Mouse (Mus musculus): ENCODE data around the gene Cdh13.

GRCm38 (mm10) chr8:118348710-118349489, 65.4 kb downstream of the Cdh13 start:
- no peak for TF ChIP-seq POLR2A (IDR thresholded peaks at IDR 0.05; ENCODE audit: control insufficient read depth, low read depth, low read length)
- no peak for TF ChIP-seq CTCF (IDR thresholded peaks at IDR 0.05; ENCODE audit: control insufficient read depth, insufficient read depth, insufficient replicate concordance, low read depth, low read length)
